Mouse (Mus musculus) mature B cell (primary cell): ENCODE results near the gene Zfp648.

Experiments
- in situ Hi-C: fragments of 300-500 bp; cut with MboI; formaldehyde crosslinking; loops from 2 replicates; pipeline ENCODE4 v1.14.3; 2019

Gene Zfp648

GRCm38 (mm10) chr1:154200955-154201722, at the start of gene Zfp648:
Gene Zfp648 (plus strand): TSS chr1:154201187.
- in situ Hi-C loops: no loop called here

GRCm38 (mm10) chr1:154152539-154152938, 48.4 kb upstream of the Zfp648 start:
- in situ Hi-C loops: no loop called here

- in situ Hi-C loops: no loop called here
These were observed 47.2 kb upstream of the Zfp648 start for GRCm38 (mm10) chr1:154153800-154154199.

- in situ Hi-C loops: no loop called here
These were observed 44.6 kb upstream of the Zfp648 start for GRCm38 (mm10) chr1:154156177-154157062.

- in situ Hi-C loops: no loop called here
These were observed 43.9 kb upstream of the Zfp648 start for GRCm38 (mm10) chr1:154157131-154157530.

- in situ Hi-C loops: no loop called here
These were observed 33.3 kb upstream of the Zfp648 start for GRCm38 (mm10) chr1:154167696-154168095.

- in situ Hi-C loops: loop anchor here (25.0 kb wide), 1 partner anchor 288 kb away; the partner anchor contains the start of genes Glul and Teddm1a
These were observed 25.7 kb upstream of the Zfp648 start for GRCm38 (mm10) chr1:154175334-154175733.

- in situ Hi-C loops: loop anchor here (25.0 kb wide), 1 partner anchor 290 kb away; the partner anchor contains the start of genes Glul and Teddm1a
These were observed 23.2 kb upstream of the Zfp648 start for GRCm38 (mm10) chr1:154177781-154178180.

GRCm38 (mm10) chr1:154178541-154179155, 22.3 kb upstream of the Zfp648 start:
- in situ Hi-C loops: loop anchor here (25.0 kb wide), 1 partner anchor 291 kb away; the partner anchor contains the start of genes Glul and Teddm1a

- in situ Hi-C loops: loop anchor here (25.0 kb wide), 1 partner anchor 294 kb away; the partner anchor contains the start of genes Glul and Teddm1a
These were observed 20.0 kb upstream of the Zfp648 start for GRCm38 (mm10) chr1:154180952-154181351.

GRCm38 (mm10) chr1:154182396-154183076, 18.5 kb upstream of the Zfp648 start:
- in situ Hi-C loops: loop anchor here (25.0 kb wide), 1 partner anchor 295 kb away; the partner anchor contains the start of genes Glul and Teddm1a

- in situ Hi-C loops: loop anchor here (25.0 kb wide), 1 partner anchor 296 kb away; the partner anchor contains the start of genes Glul and Teddm1a
These were observed 17.8 kb upstream of the Zfp648 start for GRCm38 (mm10) chr1:154183077-154183751.

GRCm38 (mm10) chr1:154188229-154188628, 12.8 kb upstream of the Zfp648 start:
- in situ Hi-C loops: loop anchor here (25.0 kb wide), 1 partner anchor 301 kb away; the partner anchor contains the start of genes Glul and Teddm1a

- in situ Hi-C loops: loop anchor here (25.0 kb wide), 1 partner anchor 301 kb away; the partner anchor contains the start of genes Glul and Teddm1a
These were observed 12.4 kb upstream of the Zfp648 start for GRCm38 (mm10) chr1:154188631-154189030.

- in situ Hi-C loops: loop anchor here (25.0 kb wide), 1 partner anchor 303 kb away; the partner anchor contains the start of genes Glul and Teddm1a
These were observed 11.0 kb upstream of the Zfp648 start for GRCm38 (mm10) chr1:154189842-154190530.

GRCm38 (mm10) chr1:154198896-154199295, 2.1 kb upstream of the Zfp648 start:
- in situ Hi-C loops: loop anchor here (25.0 kb wide), 1 partner anchor 312 kb away; the partner anchor contains the start of genes Glul and Teddm1a

GRCm38 (mm10) chr1:154202580-154202979, 1.6 kb downstream of the Zfp648 start:
- in situ Hi-C loops: no loop called here

- in situ Hi-C loops: no loop called here
These were observed 2.4 kb downstream of the Zfp648 start for GRCm38 (mm10) chr1:154203386-154203785.
